In genomic region chr4:59536281-59536680, GRCm38 (mm10) we compare ENCODE assay signal across 14 mouse cellular contexts.
"Had no signal": no experiment of that assay in that cellular context is flagged by ENCODE, and none has a peak within 500 bp of the region (broad histone marks: within the 10 kb centered on the region; RNA-seq: fewer than 3 reads in every experiment).

No protein-coding gene starts in this region.

- H3K36me3 ChIP-seq: kidney, embryonic 15.5 days had no signal

- H3K27me3 ChIP-seq: kidney, embryonic 15.5 days had no signal

- H3K4me2 ChIP-seq: kidney, embryonic 15.5 days; midbrain, embryonic 11.5 days had no signal

- H3K27ac ChIP-seq: kidney, embryonic 15.5 days; left cerebral cortex, adult 2 months had no signal

- H3K9me3 ChIP-seq: kidney, embryonic 15.5 days had no signal

- H3K9ac ChIP-seq: kidney, embryonic 15.5 days had no signal

- H3K4me3 ChIP-seq: kidney, embryonic 15.5 days; left cerebral cortex, adult 2 months had no signal

- DNase-seq: kidney, adult 11 months; kidney, adult 8-10 months; kidney, postnatal 10 days; kidney, postnatal 36 days; layer of hippocampus, postnatal 36 days; lung, adult 18-20 months; lung, postnatal 14 days; lung, postnatal 4 days; midbrain, embryonic 14.5 days; thymus, adult 18-20 months; thymus, postnatal 36 days had no signal
